In genomic region chr12:100520794-100521186, GRCm38 (mm10) we compare ENCODE assay signal across 8 mouse cellular contexts. TPM values are rescaled to one million over a fixed set of nuclear protein-coding genes. Genes with fewer than 3 reads are reported as not detected.
DNase-seq lines count a peak whose midpoint lies in the region; ATAC-seq and TF ChIP-seq lines count a peak whose summit lies in the region.

Ttc7b (minus strand) TSS chr12:100520826.

- H3K4me3 ChIP-seq in hindbrain, embryonic 16.5 days (ENCODE audit: low read length): peak within 1 kb of the TSS; percentile 91
- peak within 1 kb of the TSS; percentile 98 for H3K4me3 ChIP-seq in megakaryocyte, embryonic 14.5 days (replicated peaks)
- H3K4me3 ChIP-seq in small intestine, adult 2 months (ENCODE audit: low read depth, low read length): peak within 1 kb of the TSS; percentile 64

- peak within 1 kb of the TSS; percentile 85 for H3K27ac ChIP-seq in hindbrain, embryonic 16.5 days (ENCODE audit: low read depth, low read length)
- H3K27ac ChIP-seq in small intestine, adult 2 months (ENCODE audit: insufficient read depth, low read depth, low read length): 0 out of 2 replicates have a peak within 1 kb of the TSS, but pooled peaks have one; percentile 2

- peak; percentile 58; the same call in 1 of the 2 replicates for TF ChIP-seq CTCF in small intestine, adult 2 months (IDR thresholded peaks at IDR 0.05; ENCODE audit: extremely low read depth, insufficient read length, insufficient replicate concordance, low read depth, low read length)

- peak within 1 kb of the TSS; percentile 72 for H3K4me2 ChIP-seq in hindbrain, embryonic 16.5 days (ENCODE audit: low read length)

- H3K36me3 ChIP-seq in hindbrain, embryonic 16.5 days (ENCODE audit: control insufficient read depth, insufficient read depth, low read length): no peaks in the 10 kb centered on the region
- H3K36me3 ChIP-seq in megakaryocyte, embryonic 14.5 days (replicated peaks; ENCODE audit: low read length): peaks cover 41% of the 10 kb centered on the region
- no peaks in the 10 kb centered on the region for H3K36me3 ChIP-seq in small intestine, adult 2 months (ENCODE audit: control insufficient read depth, insufficient read depth, low read length)

- ATAC-seq in hindbrain, embryonic 16.5 days: peak; percentile 80

- intact Hi-C loops in gastrocnemius, postnatal 14 days (cut with DNase I; ENCODE audit: low total_unique reads): no loop called here
- intact Hi-C loops in left cerebral cortex, postnatal 14 days (cut with DNase I): no loop called here

- TF ChIP-seq POLR2A in small intestine, adult 2 months (IDR thresholded peaks at IDR 0.05; ENCODE audit: low read depth, low read length): no peak

- WGBS in hindbrain, embryonic 16.5 days: 2% methylated on average over 27 of the region's 42 CpGs
- WGBS in small intestine, adult 2 months: 9% methylated on average over 41 of the region's 42 CpGs

- peaks cover 20% of the 10 kb centered on the region for H3K4me1 ChIP-seq in hindbrain, embryonic 16.5 days (ENCODE audit: control insufficient read depth, insufficient read depth, low read depth, low read length)
- peaks cover 80% of the 10 kb centered on the region for H3K4me1 ChIP-seq in megakaryocyte, embryonic 14.5 days
- peaks cover 12% of the 10 kb centered on the region for H3K4me1 ChIP-seq in small intestine, adult 2 months (ENCODE audit: control insufficient read depth, insufficient read depth, insufficient read length, low read length)

- DNase-seq in spleen, adult 18-20 months: peak; percentile 49 to 76
- DNase-seq in spleen, adult 12 weeks (ENCODE audit: low spot score): no peak
- DNase-seq in cerebellum, postnatal 10 days: peak; percentile 79
- peak; percentile 68 for DNase-seq in gastrocnemius, postnatal 14 days
- DNase-seq in left cerebral cortex, postnatal 14 days (ENCODE audit: low spot score in 2 of 2): peak in 1 of 2 experiments; percentile 58

- H3K9me3 ChIP-seq in hindbrain, embryonic 16.5 days (ENCODE audit: control insufficient read depth, low read length): no peaks in the 10 kb centered on the region
- H3K9me3 ChIP-seq in megakaryocyte, embryonic 14.5 days: peaks cover 4% of the 10 kb centered on the region

- H3K27me3 ChIP-seq in hindbrain, embryonic 16.5 days (replicated peaks; ENCODE audit: control insufficient read depth, insufficient read depth, low read length): no peaks in the 10 kb centered on the region
- H3K27me3 ChIP-seq in megakaryocyte, embryonic 14.5 days (replicated peaks): no peaks in the 10 kb centered on the region
- no peaks in the 10 kb centered on the region for H3K27me3 ChIP-seq in small intestine, adult 2 months (ENCODE audit: control insufficient read depth, insufficient read depth, low read length)

- peak within 1 kb of the TSS; percentile 100 for H3K9ac ChIP-seq in hindbrain, embryonic 16.5 days (ENCODE audit: low read depth, low read length)

RNA-seq across cellular contexts. Expression of gene Ttc7b, which starts in this region (rescaled TPM):
- total RNA-seq in gastrocnemius, postnatal 14 days (2021): 10 to 100 TPM; 81.8 to 94.3 TPM
- 8.1 and 8.8 TPM in 2 replicates for polyA plus RNA-seq in hindbrain, embryonic 16.5 days (2015; fragmentation: Nextera tagmentation; extraction: Ambion mirVana)
- total RNA-seq in left cerebral cortex, postnatal 14 days (2021): 100 to 1,000 TPM; 178 to 200 TPM
- 170 and 237 TPM in 2 replicates for polyA plus RNA-seq in megakaryocyte, embryonic 14.5 days (2012; ENCODE audit: insufficient read depth, low replicate concordance)
- polyA plus RNA-seq in small intestine, adult 2 months (2012; rRNA removed): 10.8 and 13.0 TPM in 2 replicates

Comparison
In these comparisons a context has a peak if more than half of its experiments do, and no peak if none do; other contexts are left out.
1. RNA of gene Ttc7b (polyA plus RNA-seq): 170 to 237 TPM in megakaryocyte, embryonic 14.5 days; 10.8 to 13.0 TPM in small intestine, adult 2 months and 8.1 to 8.8 TPM in hindbrain, embryonic 16.5 days; every median in the first group is over 10 times any median in the second.
2. Peak in every context shown above with its lines, with median percentiles within 50 percentile points of each other: H3K4me3 ChIP-seq.